Mouse (Mus musculus) 416B (cell line): Measurements from ENCODE around the gene Scrn3.

ENCODE experiments used
- DNase-seq: peaks from one replicate; pipeline ENCODE4 v3.0.0; 2011; ENCODE audit warnings: low read depth

Gene Scrn3

GRCm38 (mm10) chr2:73385641-73386355, 73.4 kb downstream of the Scrn3 start:
- peak; percentile 25 for DNase-seq

DNA sequence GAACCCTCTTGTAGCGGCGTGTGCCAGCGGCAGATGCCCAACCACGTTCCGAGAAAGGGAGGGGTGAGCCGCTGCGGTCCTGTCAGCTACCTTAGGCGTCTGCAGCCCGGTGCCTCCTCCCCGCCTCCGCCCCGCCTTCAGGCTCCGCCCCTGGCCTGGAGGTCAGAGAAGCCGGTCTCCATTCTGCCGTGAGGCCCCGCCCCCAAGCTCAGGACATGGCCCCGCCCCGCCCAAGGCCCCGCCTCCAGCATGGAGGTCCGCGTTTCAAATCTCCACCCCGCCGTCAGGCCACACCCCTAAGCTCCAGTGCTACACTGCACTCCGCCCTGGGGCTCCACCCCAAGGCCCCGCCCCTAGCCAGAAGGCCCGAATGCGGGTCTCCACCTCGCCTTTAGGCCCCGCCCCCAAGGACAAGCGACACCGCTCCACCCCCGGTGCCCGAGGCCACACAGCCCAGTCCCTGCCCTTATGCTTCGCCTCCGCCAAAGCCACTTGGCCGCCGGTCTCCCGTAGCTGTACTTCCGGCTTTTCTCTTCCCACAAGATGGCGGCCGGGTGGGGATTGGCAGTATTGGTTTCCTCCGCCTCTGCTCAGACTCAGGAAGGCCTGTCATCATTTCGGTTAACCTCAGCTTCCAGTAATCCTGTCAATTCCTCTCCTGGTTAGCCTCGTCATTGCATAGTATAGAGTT, 74.1 kb downstream of the Scrn3 start, which contains the start of gene Gpr155:
Gene Gpr155, minus strand, starts transcription at position 217 of the 691 bp plus-strand sequence.
- peak; percentile 100 for DNase-seq
